Mouse (Mus musculus) limb, embryonic 15.5 days (tissue): ENCODE data around the gene Ankrd11. TPM values are rescaled to one million over a fixed set of nuclear protein-coding genes. Genes with fewer than 3 reads are reported as not detected.

Experiments
- ATAC-seq: fragments of 200-750 bp; cut with Nextera tagmentation; 2 replicates; pipeline ENCODE4 v1.8.0; 2017; ENCODE audit warnings: low read depth, moderate TSS enrichment; ENCODE audit not compliant: insufficient number of reproducible peaks, low FRiP score, low TSS enrichment
- H3K27ac ChIP-seq: fragments of 300-500 bp; sonication (generic); 2 replicates; pipeline ENCODE4 v1.5.1; 2015; ENCODE audit warnings: moderate library complexity, mild to moderate bottlenecking, inconsistent platforms
- H3K27me3 ChIP-seq: fragments of 300-500 bp; sonication (generic); 2 replicates; pipeline ENCODE4 v1.6.1; 2015; ENCODE audit warnings: inconsistent platforms
- H3K36me3 ChIP-seq: fragments of 300-500 bp; sonication (generic); 2 replicates; pipeline ENCODE4 v1.6.1; 2015; ENCODE audit warnings: inconsistent platforms
- H3K4me1 ChIP-seq: fragments of 300-500 bp; sonication (generic); 2 replicates; pipeline ENCODE4 v1.6.1; 2015; ENCODE audit warnings: inconsistent platforms
- H3K4me2 ChIP-seq: fragments of 300-500 bp; sonication (generic); 2 replicates; pipeline ENCODE4 v1.6.1; 2015; ENCODE audit warnings: mild to moderate bottlenecking, inconsistent platforms
- H3K4me3 ChIP-seq: fragments of 300-500 bp; sonication (generic); 2 replicates; pipeline ENCODE4 v1.5.1; 2015; ENCODE audit warnings: mild to moderate bottlenecking, inconsistent platforms
- H3K9ac ChIP-seq: fragments of 300-500 bp; sonication (generic); 2 replicates; pipeline ENCODE4 v1.6.1; 2015; ENCODE audit warnings: inconsistent platforms
- H3K9me3 ChIP-seq: fragments of 300-500 bp; sonication (generic); 2 replicates; pipeline ENCODE4 v1.6.1; 2016; ENCODE audit warnings: inconsistent platforms
- WGBS: fragments of 180-500 bp; shearing (Covaris S2); methylation state at CpG from one replicate; pipeline ENCODE4 v1.1.7; 2015; 5-methylcytosine and 5-hydroxymethylcytosine counted together
- polyA plus RNA-seq: library from polyadenylated mRNA; unstranded; fragments of >200 nt; fragmentation: Nextera tagmentation; extraction: Ambion mirVana; gene quantifications from 2 replicates; pipeline ENCODE4 v1.2.1, GENCODE M21; 2015

Gene Ankrd11
- polyA plus RNA-seq, 1 experiment from 2014 or later: 45.3 TPM

GRCm38 (mm10) chr8:123020859-123021258 lies 21.2 kb downstream of the Ankrd11 start:
- H3K36me3 ChIP-seq: no peaks in the 10 kb centered on the region
- ATAC-seq: no peak
- no peaks in the 10 kb centered on the region for H3K27me3 ChIP-seq
- peak overlapping the region; percentile 72 for H3K27ac ChIP-seq
- no peak overlapping the region for H3K4me3 ChIP-seq
- 73% methylated on average over 2 of the region's 2 CpGs for WGBS
- peaks cover 34% of the 10 kb centered on the region for H3K4me1 ChIP-seq
- no peaks in the 10 kb centered on the region for H3K9me3 ChIP-seq
- no peak overlapping the region for H3K9ac ChIP-seq
- H3K4me2 ChIP-seq: no peak overlapping the region

- no peak overlapping the region for H3K9ac ChIP-seq
- no peak for ATAC-seq
- H3K4me1 ChIP-seq: peaks cover 38% of the 10 kb centered on the region
- H3K9me3 ChIP-seq: no peaks in the 10 kb centered on the region
- no peaks in the 10 kb centered on the region for H3K27me3 ChIP-seq
- H3K27ac ChIP-seq: no peak overlapping the region
- no peak overlapping the region for H3K4me3 ChIP-seq
- no peaks in the 10 kb centered on the region for H3K36me3 ChIP-seq
- 36% methylated on average over 2 of the region's 2 CpGs for WGBS
- no peak overlapping the region for H3K4me2 ChIP-seq
These were observed 22.0 kb downstream of the Ankrd11 start for GRCm38 (mm10) chr8:123020084-123020483.

- no peak for ATAC-seq
- 62% methylated on average over 4 of the region's 4 CpGs for WGBS
These were observed 23.5 kb downstream of the Ankrd11 start for GRCm38 (mm10) chr8:123018484-123019164.

GRCm38 (mm10) chr8:123017143-123017542 lies 24.9 kb downstream of the Ankrd11 start:
- Histone ChIP-seq H3K27me3 (no peaks in the 10 kb centered on the region), H3K4me1 (peaks cover 44% of the 10 kb centered on the region), H3K4me2 (no peak overlapping the region), H3K9ac (no peak overlapping the region), H3K27ac (no peak overlapping the region), H3K4me3 (no peak overlapping the region), H3K36me3 (no peaks in the 10 kb centered on the region), H3K9me3 (no peaks in the 10 kb centered on the region)
- 94% methylated on average over 4 of the region's 4 CpGs for WGBS
- no peak for ATAC-seq

More at GRCm38 (mm10) chr8:123018484-123019164, 23.5 kb downstream of the Ankrd11 start:
- peaks cover 46% of the 10 kb centered on the region for H3K4me1 ChIP-seq
- H3K4me3 ChIP-seq: no peak overlapping the region
- H3K9ac ChIP-seq: no peak overlapping the region
- no peaks in the 10 kb centered on the region for H3K27me3 ChIP-seq
- no peak overlapping the region for H3K4me2 ChIP-seq
- H3K27ac ChIP-seq: no peak overlapping the region
- H3K36me3 ChIP-seq: no peaks in the 10 kb centered on the region
- H3K9me3 ChIP-seq: no peaks in the 10 kb centered on the region

- no peak overlapping the region for H3K27ac ChIP-seq
- H3K9ac ChIP-seq: no peak overlapping the region
- no peak overlapping the region for H3K4me2 ChIP-seq
- ATAC-seq: no peak
- no peak overlapping the region for H3K4me3 ChIP-seq
- no peaks in the 10 kb centered on the region for H3K36me3 ChIP-seq
- no peaks in the 10 kb centered on the region for H3K9me3 ChIP-seq
- 43% methylated on average over 3 of the region's 3 CpGs for WGBS
- no peaks in the 10 kb centered on the region for H3K27me3 ChIP-seq
- H3K4me1 ChIP-seq: peaks cover 32% of the 10 kb centered on the region
These were observed 27.0 kb downstream of the Ankrd11 start for GRCm38 (mm10) chr8:123015074-123015473.

GRCm38 (mm10) chr8:123014429-123014828 lies 27.6 kb downstream of the Ankrd11 start:
- no peak overlapping the region for H3K9ac ChIP-seq
- H3K27me3 ChIP-seq: no peaks in the 10 kb centered on the region
- no peak overlapping the region for H3K27ac ChIP-seq
- ATAC-seq: no peak
- no peaks in the 10 kb centered on the region for H3K9me3 ChIP-seq
- H3K4me2 ChIP-seq: no peak overlapping the region
- no peaks in the 10 kb centered on the region for H3K36me3 ChIP-seq
- WGBS: 63% methylated on average over 7 of the region's 7 CpGs
- H3K4me3 ChIP-seq: no peak overlapping the region
- H3K4me1 ChIP-seq: peaks cover 30% of the 10 kb centered on the region

- Histone ChIP-seq H3K4me3 (no peak overlapping the region), H3K4me1 (peaks cover 34% of the 10 kb centered on the region), H3K36me3 (no peaks in the 10 kb centered on the region), H3K9me3 (no peaks in the 10 kb centered on the region), H3K9ac (no peak overlapping the region), H3K27me3 (no peaks in the 10 kb centered on the region), H3K4me2 (no peak overlapping the region), H3K27ac (no peak overlapping the region)
- no peak for ATAC-seq
These were observed 30.8 kb downstream of the Ankrd11 start for GRCm38 (mm10) chr8:123011321-123011720.

GRCm38 (mm10) chr8:123005805-123006204 lies 36.3 kb downstream of the Ankrd11 start:
- Histone ChIP-seq H3K36me3 (no peaks in the 10 kb centered on the region), H3K4me1 (peaks cover 46% of the 10 kb centered on the region), H3K4me3 (no peak overlapping the region), H3K4me2 (no peak overlapping the region), H3K27ac (no peak overlapping the region), H3K9me3 (no peaks in the 10 kb centered on the region), H3K9ac (no peak overlapping the region), H3K27me3 (no peaks in the 10 kb centered on the region)
- 56% methylated on average over 5 of the region's 5 CpGs for WGBS
- no peak for ATAC-seq

GRCm38 (mm10) chr8:123005328-123005727 lies 36.7 kb downstream of the Ankrd11 start:
- Histone ChIP-seq H3K4me1 (peaks cover 45% of the 10 kb centered on the region), H3K9ac (no peak overlapping the region), H3K36me3 (no peaks in the 10 kb centered on the region), H3K4me2 (no peak overlapping the region), H3K4me3 (no peak overlapping the region), H3K9me3 (no peaks in the 10 kb centered on the region), H3K27me3 (no peaks in the 10 kb centered on the region), H3K27ac (peak overlapping the region; percentile 7; the same call in 1 of the 2 replicates)
- 52% methylated on average over 3 of the region's 3 CpGs for WGBS
- no peak for ATAC-seq

GRCm38 (mm10) chr8:123004033-123004922 lies 37.8 kb downstream of the Ankrd11 start:
- Histone ChIP-seq H3K4me1 (peaks cover 46% of the 10 kb centered on the region), H3K9me3 (no peaks in the 10 kb centered on the region), H3K9ac (no peak overlapping the region), H3K27ac (peak overlapping the region; percentile 43), H3K4me3 (no peak overlapping the region), H3K27me3 (no peaks in the 10 kb centered on the region), H3K36me3 (no peaks in the 10 kb centered on the region), H3K4me2 (no peak overlapping the region)
- ATAC-seq: peak; percentile 44; the same call in 1 of the 2 replicates
- 46% methylated on average over 14 of the region's 14 CpGs for WGBS

GRCm38 (mm10) chr8:123000311-123000710 lies 41.8 kb downstream of the Ankrd11 start:
- no peak overlapping the region for H3K9ac ChIP-seq
- no peak overlapping the region for H3K4me3 ChIP-seq
- peaks cover 26% of the 10 kb centered on the region for H3K4me1 ChIP-seq
- H3K9me3 ChIP-seq: no peaks in the 10 kb centered on the region
- 66% methylated on average over 2 of the region's 2 CpGs for WGBS
- no peaks in the 10 kb centered on the region for H3K36me3 ChIP-seq
- no peak overlapping the region for H3K4me2 ChIP-seq
- H3K27ac ChIP-seq: no peak overlapping the region
- no peak for ATAC-seq
- no peaks in the 10 kb centered on the region for H3K27me3 ChIP-seq

- H3K27me3 ChIP-seq: no peaks in the 10 kb centered on the region
- H3K9me3 ChIP-seq: no peaks in the 10 kb centered on the region
- peaks cover 10% of the 10 kb centered on the region for H3K4me1 ChIP-seq
- no peak overlapping the region for H3K27ac ChIP-seq
- H3K4me3 ChIP-seq: no peak overlapping the region
- ATAC-seq: no peak
- H3K36me3 ChIP-seq: no peaks in the 10 kb centered on the region
- no peak overlapping the region for H3K9ac ChIP-seq
- 67% methylated on average over 4 of the region's 4 CpGs for WGBS
- no peak overlapping the region for H3K4me2 ChIP-seq
These were observed 44.1 kb downstream of the Ankrd11 start for GRCm38 (mm10) chr8:122997963-122998362.
